Mouse (Mus musculus) hindbrain, embryonic 12.5 days (tissue): ENCODE results near the gene Ubc. TPM values are rescaled to one million over a fixed set of nuclear protein-coding genes. Genes with fewer than 3 reads are reported as not detected.
A peak's percentile ranks its signal among the peaks of the same experiment; 100 is the strongest.
"Not testable (repeated sequence)": the region's sequence is repeated elsewhere in the genome, so short reads cannot be mapped to it uniquely, and the experiment has no call there.

Experiments
- ATAC-seq: fragments of 200-750 bp; cut with Nextera tagmentation; 2 replicates; pipeline ENCODE4 v1.8.0; 2017; ENCODE audit warnings: moderate TSS enrichment; ENCODE audit not compliant: low FRiP score
- H3K27ac ChIP-seq: fragments of 300-500 bp; sonication (generic); 2 replicates; pipeline ENCODE4 v1.5.1; 2016; ENCODE audit warnings: mild to moderate bottlenecking
- H3K27me3 ChIP-seq: fragments of 300-500 bp; sonication (generic); 2 replicates; pipeline ENCODE4 v1.6.1; 2016; ENCODE audit warnings: mild to moderate bottlenecking
- H3K36me3 ChIP-seq: fragments of 300-500 bp; sonication (generic); 2 replicates; pipeline ENCODE4 v1.6.1; 2016; ENCODE audit warnings: mild to moderate bottlenecking
- H3K4me1 ChIP-seq: fragments of 300-500 bp; sonication (generic); 2 replicates; pipeline ENCODE4 v1.6.1; 2016
- H3K4me2 ChIP-seq: fragments of 300-500 bp; sonication (generic); replicated peaks from 2 replicates; pipeline ENCODE4 v1.6.1; 2016; ENCODE audit warnings: mild to moderate bottlenecking
- H3K4me3 ChIP-seq: fragments of 300-500 bp; sonication (generic); 2 replicates; pipeline ENCODE4 v1.5.1; 2016; ENCODE audit warnings: mild to moderate bottlenecking
- H3K9ac ChIP-seq: fragments of 300-500 bp; sonication (generic); 2 replicates; pipeline ENCODE4 v1.6.1; 2016; ENCODE audit warnings: mild to moderate bottlenecking, moderate library complexity
- H3K9me3 ChIP-seq: fragments of 300-500 bp; sonication (generic); replicated peaks from 2 replicates; pipeline ENCODE4 v1.6.1; 2016; ENCODE audit warnings: mild to moderate bottlenecking
- WGBS: fragments of 180-500 bp; shearing (Covaris S2); methylation state at CpG from one replicate; pipeline ENCODE4 v1.1.7; 2016; 5-methylcytosine and 5-hydroxymethylcytosine counted together
- polyA plus RNA-seq: library from polyadenylated mRNA; unstranded; fragments of >200 nt; fragmentation: Nextera tagmentation; extraction: Ambion mirVana; gene quantifications from 2 replicates; pipeline ENCODE4 v1.2.1, GENCODE M21; 2016

Gene Ubc
- polyA plus RNA-seq, 1 experiment from 2014 or later, result 1,117 TPM

DNA sequence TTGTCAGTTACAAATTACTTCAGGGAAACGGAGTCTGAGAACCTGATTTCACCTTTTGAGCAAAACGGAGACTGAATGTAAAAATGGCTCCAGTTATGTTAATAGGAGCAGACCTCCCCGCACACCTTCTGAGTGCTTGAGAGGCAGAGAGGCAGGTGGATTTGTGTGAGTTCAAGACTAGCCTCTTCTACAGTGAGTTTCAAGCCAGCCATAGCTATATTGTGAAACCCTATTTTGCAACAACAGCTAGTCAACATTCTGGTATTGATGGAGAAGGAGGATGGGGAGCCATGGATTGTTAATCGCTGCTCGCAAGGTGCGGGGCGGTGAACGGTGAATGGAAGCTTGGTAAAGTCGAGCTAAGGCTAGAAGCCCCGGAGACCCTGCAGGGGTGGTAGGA is 12.5 kb upstream of the Ubc start:
- Histone ChIP-seq H3K9ac (no peak overlapping the region), H3K9me3 (no peaks in the 10 kb centered on the region), H3K27ac (no peak overlapping the region), H3K4me2 (no peak overlapping the region), H3K36me3 (no peaks in the 10 kb centered on the region), H3K4me3 (no peak overlapping the region), H3K27me3 (peaks cover 8% of the 10 kb centered on the region; the same call in 1 of the 2 replicates), H3K4me1 (peaks cover 12% of the 10 kb centered on the region)
- no peak for ATAC-seq
- WGBS, result 56% methylated on average over 10 of the region's 10 CpGs

DNA sequence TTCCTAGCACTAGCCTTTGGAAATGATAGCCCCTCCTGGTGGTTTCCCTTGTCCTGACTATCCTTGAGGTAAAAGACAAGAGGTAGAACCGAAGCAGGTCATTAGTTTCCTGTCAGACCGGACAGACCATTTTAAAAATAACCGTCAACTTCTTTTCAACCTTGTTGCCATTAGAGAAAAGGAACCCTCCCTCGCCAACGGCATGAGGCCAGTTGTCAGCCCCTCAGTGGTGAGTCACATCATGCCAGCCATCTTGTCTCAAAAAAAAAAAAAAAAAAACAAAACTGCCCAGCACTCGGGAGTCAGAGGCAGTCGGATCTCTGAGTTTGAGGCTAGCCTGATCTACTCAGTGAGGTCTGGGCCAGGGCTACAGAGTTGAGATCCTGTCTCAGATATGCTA is 10.9 kb upstream of the Ubc start:
- no peak for ATAC-seq

DNA sequence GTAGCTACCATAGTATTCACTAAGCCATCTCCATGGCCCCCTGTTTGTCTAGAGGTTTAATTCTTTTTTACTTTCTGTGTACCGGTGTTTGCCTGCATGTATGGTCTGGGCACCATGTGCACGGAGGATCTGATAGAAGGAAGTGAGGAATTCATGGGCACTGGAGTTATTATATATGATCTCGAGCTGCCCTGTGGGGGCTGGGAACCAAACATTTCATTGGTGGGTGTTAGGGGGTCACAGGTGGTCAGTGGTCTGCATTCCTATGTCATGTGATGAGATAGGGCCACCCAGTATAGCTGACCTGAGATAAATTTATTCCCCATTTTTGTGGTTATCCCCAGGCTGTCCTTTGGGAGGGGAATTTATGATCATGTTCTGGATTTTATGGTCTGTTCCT is 5.0 kb upstream of the Ubc start:
- WGBS, result 56% methylated on average over 3 of the region's 3 CpGs
- Histone ChIP-seq H3K9ac (0 out of 2 replicates have a peak overlapping the region, but pooled peaks have one; percentile 59), H3K9me3 (no peaks in the 10 kb centered on the region), H3K4me2 (peak overlapping the region; percentile 53; the same call in 1 of the 2 replicates), H3K27ac (peak overlapping the region; percentile 100), H3K27me3 (no peaks in the 10 kb centered on the region), H3K4me1 (peaks cover 27% of the 10 kb centered on the region), H3K4me3 (no peak overlapping the region), H3K36me3 (no peaks in the 10 kb centered on the region)
- no peak for ATAC-seq

More for the DNA sequence above, 10.9 kb upstream of the Ubc start:
- H3K9ac ChIP-seq, result no peak overlapping the region
- no peak overlapping the region for H3K4me2 ChIP-seq
- WGBS, result 49% methylated on average over 7 of the region's 7 CpGs
- no peaks in the 10 kb centered on the region for H3K9me3 ChIP-seq
- no peak overlapping the region for H3K4me3 ChIP-seq
- H3K36me3 ChIP-seq, result no peaks in the 10 kb centered on the region
- H3K27ac ChIP-seq, result no peak overlapping the region
- H3K4me1 ChIP-seq, result peaks cover 6% of the 10 kb centered on the region
- H3K27me3 ChIP-seq, result peaks cover 8% of the 10 kb centered on the region; the same call in 1 of the 2 replicates

- 9% methylated on average over 23 of the region's 25 CpGs for WGBS
- H3K4me3 ChIP-seq, result peak overlapping the region; percentile 31
These were observed 3.9 kb upstream of the Ubc start for GRCm38 (mm10) chr5:125393622-125394603.

DNA sequence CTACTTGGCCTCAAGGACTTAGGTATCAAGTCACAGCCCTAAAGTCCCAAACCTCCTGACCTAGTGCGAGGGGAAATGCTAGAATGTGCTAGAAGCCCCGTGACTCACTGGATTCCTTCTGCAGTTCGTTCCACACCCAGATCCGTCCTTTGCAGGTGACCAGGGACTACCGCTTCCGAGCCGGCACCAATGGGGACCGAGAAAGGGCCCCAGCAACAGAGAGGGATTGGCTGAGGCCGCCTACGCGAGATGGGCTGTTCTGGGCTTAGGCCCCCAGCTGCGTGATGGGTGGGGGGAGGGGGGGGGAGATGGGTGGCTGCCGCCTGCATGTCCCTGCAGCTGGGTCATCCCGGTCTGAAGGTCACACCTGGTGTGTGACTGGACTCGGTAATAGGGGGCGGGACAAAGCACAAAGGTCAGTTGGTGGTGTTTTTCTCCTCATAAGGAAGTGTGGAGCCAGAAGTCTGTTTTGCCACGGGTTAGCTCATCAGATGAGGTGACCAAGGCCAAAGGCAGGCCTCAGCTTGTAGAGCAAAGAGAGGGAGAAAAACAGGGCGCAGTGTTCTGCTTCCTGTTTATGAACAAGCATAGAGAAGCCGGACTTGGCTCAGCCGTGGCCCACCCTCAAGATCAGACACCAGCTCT is 3.1 kb upstream of the Ubc start:
- no peaks in the 10 kb centered on the region for H3K9me3 ChIP-seq
- peak; percentile 86 for ATAC-seq
- peaks cover 33% of the 10 kb centered on the region for H3K4me1 ChIP-seq
- peak overlapping the region; percentile 100 for H3K27ac ChIP-seq
- H3K27me3 ChIP-seq, result no peaks in the 10 kb centered on the region
- WGBS, result under 1% methylated on average over 20 of the region's 20 CpGs
- peak overlapping the region; percentile 31 for H3K4me3 ChIP-seq
- H3K36me3 ChIP-seq, result no peaks in the 10 kb centered on the region
- H3K4me2 ChIP-seq, result peak overlapping the region; percentile 53
- H3K9ac ChIP-seq, result peak overlapping the region; percentile 59

More at GRCm38 (mm10) chr5:125393622-125394603, 3.9 kb upstream of the Ubc start:
- no peaks in the 10 kb centered on the region for H3K27me3 ChIP-seq
- peak overlapping the region; percentile 100 for H3K27ac ChIP-seq
- peak; percentile 73 for ATAC-seq
- peak overlapping the region; percentile 59 for H3K9ac ChIP-seq
- peaks cover 27% of the 10 kb centered on the region for H3K4me1 ChIP-seq
- H3K4me2 ChIP-seq, result peak overlapping the region; percentile 53
- no peaks in the 10 kb centered on the region for H3K36me3 ChIP-seq
- H3K9me3 ChIP-seq, result no peaks in the 10 kb centered on the region

DNA sequence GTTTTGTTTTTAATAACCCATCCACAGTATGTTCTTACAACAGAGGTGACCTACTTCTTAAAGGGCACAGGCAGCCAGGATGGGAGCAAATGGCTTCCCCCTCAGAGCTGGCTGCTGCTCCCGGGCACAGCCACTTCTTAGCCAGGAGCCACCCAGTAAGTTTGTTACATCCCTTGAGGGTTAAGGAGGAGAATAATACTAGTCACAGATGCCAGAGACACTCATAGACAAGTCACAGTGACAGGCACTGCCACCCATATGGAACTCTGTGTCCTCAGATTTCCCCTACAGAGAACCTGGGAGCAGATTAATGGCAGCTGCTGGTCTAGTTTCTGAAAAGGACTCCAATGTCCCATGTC is 2.6 kb upstream of the Ubc start:
- Histone ChIP-seq H3K4me3 (0 out of 2 replicates have a peak overlapping the region, but pooled peaks have one; percentile 31), H3K36me3 (no peaks in the 10 kb centered on the region), H3K9ac (no peak overlapping the region), H3K4me2 (peak overlapping the region; percentile 53), H3K9me3 (no peaks in the 10 kb centered on the region), H3K27ac (peak overlapping the region; percentile 100), H3K4me1 (peaks cover 35% of the 10 kb centered on the region), H3K27me3 (no peaks in the 10 kb centered on the region)
- peak; percentile 26 for ATAC-seq
- 26% methylated on average over 1 of the region's 1 CpGs for WGBS

DNA sequence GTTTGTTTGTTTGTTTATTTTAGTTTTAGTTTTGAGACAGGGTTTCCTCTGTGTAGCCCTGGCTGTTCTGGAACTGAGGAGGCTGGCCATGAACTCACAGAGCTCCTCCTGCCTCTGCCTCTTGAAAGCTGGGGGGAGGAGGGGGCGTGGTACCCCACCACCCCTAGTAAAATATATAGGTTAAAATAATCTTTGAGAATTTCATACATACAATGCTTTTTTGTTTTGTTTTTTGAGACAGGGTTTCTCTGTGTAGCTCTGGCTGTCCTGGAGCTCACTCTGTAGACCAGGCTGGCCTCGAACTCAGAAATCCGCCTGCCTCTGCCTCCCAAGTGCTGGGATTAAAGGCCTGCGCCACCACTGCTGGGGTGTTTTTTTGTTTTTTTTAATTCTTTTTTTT is 2.2 kb upstream of the Ubc start:
- H3K9ac ChIP-seq, H3K4me3 ChIP-seq, H3K9me3 ChIP-seq, H3K27me3 ChIP-seq, ATAC-seq, H3K4me2 ChIP-seq, H3K36me3 ChIP-seq: not testable (repeated sequence)
- Histone ChIP-seq H3K27ac (peak overlapping the region; percentile 100), H3K4me1 (peaks cover 35% of the 10 kb centered on the region)
- 93% methylated on average over 4 of the region's 4 CpGs for WGBS

DNA sequence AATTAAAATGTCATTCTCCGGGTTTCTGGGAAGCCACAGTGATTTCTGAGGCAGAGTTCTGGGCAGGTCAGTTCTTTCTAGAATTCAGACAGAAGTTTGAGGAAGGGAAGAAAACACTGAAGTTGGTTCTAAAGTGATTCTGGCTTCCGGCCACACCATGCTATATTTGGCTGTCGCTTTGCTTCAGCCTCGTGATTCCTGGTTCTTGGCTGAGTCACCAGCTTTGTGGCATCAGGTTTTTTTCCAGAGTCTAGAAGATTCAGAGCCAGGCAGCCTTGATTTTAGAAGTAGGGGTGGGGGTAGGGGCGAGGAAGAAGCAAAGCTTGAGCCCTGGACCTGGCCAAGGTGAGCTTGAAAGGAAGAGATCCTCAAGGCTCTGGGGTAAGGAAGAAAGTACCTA is 1.6 kb upstream of the Ubc start:
- H3K27ac ChIP-seq, result 0 out of 2 replicates have a peak overlapping the region, but pooled peaks have one; percentile 100

GRCm38 (mm10) chr5:125390906-125391477 is 990 bp upstream of the Ubc start:
- Histone ChIP-seq H3K36me3 (peaks cover under 1% of the 10 kb centered on the region), H3K27me3 (no peaks in the 10 kb centered on the region), H3K27ac (no peak overlapping the region), H3K9me3 (no peaks in the 10 kb centered on the region), H3K9ac (no peak overlapping the region), H3K4me2 (no peak overlapping the region), H3K4me1 (peaks cover 35% of the 10 kb centered on the region), H3K4me3 (no peak overlapping the region)
- no peak for ATAC-seq
- 95% methylated on average over 3 of the region's 3 CpGs for WGBS

More for the DNA sequence above, 1.6 kb upstream of the Ubc start:
- H3K9me3 ChIP-seq, result no peaks in the 10 kb centered on the region
- H3K4me1 ChIP-seq, result peaks cover 35% of the 10 kb centered on the region
- ATAC-seq, result no peak
- H3K4me3 ChIP-seq, result no peak overlapping the region
- no peak overlapping the region for H3K9ac ChIP-seq
- WGBS, result 86% methylated on average over 5 of the region's 5 CpGs
- no peaks in the 10 kb centered on the region for H3K36me3 ChIP-seq
- H3K4me2 ChIP-seq, result no peak overlapping the region
- no peaks in the 10 kb centered on the region for H3K27me3 ChIP-seq

- H3K4me3 ChIP-seq, result peak within 1 kb of the TSS; percentile 99
- H3K27me3 ChIP-seq, result no peaks in the 10 kb centered on the region
- peaks cover 18% of the 10 kb centered on the region for H3K36me3 ChIP-seq
- H3K4me2 ChIP-seq, result peak within 1 kb of the TSS; percentile 99
- no peaks in the 10 kb centered on the region for H3K9me3 ChIP-seq
- under 1% methylated on average over 40 of the region's 41 CpGs for WGBS
- peaks cover 42% of the 10 kb centered on the region for H3K4me1 ChIP-seq
- peak within 1 kb of the TSS; percentile 99 for H3K9ac ChIP-seq
- peak within 1 kb of the TSS; percentile 98 for H3K27ac ChIP-seq
- peak; percentile 30 for ATAC-seq
These were observed 847 bp downstream of the Ubc start, which contains the start of gene Gm10382 for GRCm38 (mm10) chr5:125389131-125389578. TSS of gene Gm10382 (plus strand) at chr5:125389322.

GRCm38 (mm10) chr5:125388358-125389092 is 1.5 kb downstream of the Ubc start:
- Histone ChIP-seq H3K27me3 (no peaks in the 10 kb centered on the region), H3K36me3 (peaks cover 18% of the 10 kb centered on the region), H3K9me3 (no peaks in the 10 kb centered on the region), H3K4me3 (peak overlapping the region; percentile 99), H3K4me1 (peaks cover 36% of the 10 kb centered on the region), H3K9ac (peak overlapping the region; percentile 99), H3K27ac (peak overlapping the region; percentile 98; the same call in 1 of the 2 replicates), H3K4me2 (peak overlapping the region; percentile 99)
- 30% methylated on average over 13 of the region's 13 CpGs for WGBS
- ATAC-seq, result no peak
